Mouse (Mus musculus) heart, embryonic 12.5 days (tissue): ENCODE data around the gene Ica1. TPM values are rescaled to one million over a fixed set of nuclear protein-coding genes. Genes with fewer than 3 reads are reported as not detected.

Experiments used
- ATAC-seq: fragments of 200-750 bp; cut with Nextera tagmentation; 2 replicates; pipeline ENCODE4 v1.8.0; 2017; ENCODE audit warnings: moderate TSS enrichment, moderate library complexity; ENCODE audit not compliant: insufficient number of reproducible peaks, low FRiP score
- H3K27ac ChIP-seq: fragments of 300-500 bp; sonication (generic); 2 replicates; pipeline ENCODE4 v1.5.1; 2016; ENCODE audit warnings: mild to moderate bottlenecking, moderate library complexity; ENCODE audit not compliant: poor library complexity, severe bottlenecking
- H3K27me3 ChIP-seq: fragments of 300-500 bp; sonication (generic); replicated peaks from 2 replicates; pipeline ENCODE4 v1.6.1; 2016; ENCODE audit warnings: mild to moderate bottlenecking, moderate library complexity
- H3K36me3 ChIP-seq: fragments of 300-500 bp; sonication (generic); 2 replicates; pipeline ENCODE4 v1.6.1; 2016; ENCODE audit warnings: mild to moderate bottlenecking, moderate library complexity
- H3K4me1 ChIP-seq: fragments of 300-500 bp; sonication (generic); replicated peaks from 2 replicates; pipeline ENCODE4 v1.6.1; 2016; ENCODE audit warnings: mild to moderate bottlenecking
- H3K4me2 ChIP-seq: fragments of 300-500 bp; sonication (generic); 2 replicates; pipeline ENCODE4 v1.6.1; 2016; ENCODE audit warnings: mild to moderate bottlenecking, moderate library complexity
- H3K4me3 ChIP-seq: fragments of 300-500 bp; sonication (generic); 2 replicates; pipeline ENCODE4 v1.5.1; 2016; ENCODE audit warnings: mild to moderate bottlenecking
- H3K9ac ChIP-seq: fragments of 300-500 bp; sonication (generic); 2 replicates; pipeline ENCODE4 v1.6.1; 2016; ENCODE audit warnings: mild to moderate bottlenecking, moderate library complexity
- H3K9me3 ChIP-seq: fragments of 300-500 bp; sonication (generic); replicated peaks from 2 replicates; pipeline ENCODE4 v1.6.1; 2016; ENCODE audit warnings: mild to moderate bottlenecking, moderate library complexity
- WGBS: fragments of 180-500 bp; shearing (Covaris S2); methylation state at CpG from one replicate; pipeline ENCODE4 v1.1.7; 2016; 5-methylcytosine and 5-hydroxymethylcytosine counted together
- polyA plus RNA-seq: library from polyadenylated mRNA; unstranded; fragments of >200 nt; fragmentation: Nextera tagmentation; extraction: Ambion mirVana; gene quantifications from 2 replicates; pipeline ENCODE4 v1.2.1, GENCODE M21; 2016

Ica1 gene
- polyA plus RNA-seq, 1 experiment from 2014 or later, result 30.5 TPM

GRCm38 (mm10) chr6:8640863-8641262 lies 137.4 kb downstream of the Ica1 start:
- Histone ChIP-seq H3K27ac (no peak overlapping the region), H3K9me3 (no peaks in the 10 kb centered on the region), H3K4me2 (no peak overlapping the region), H3K27me3 (no peaks in the 10 kb centered on the region), H3K4me3 (no peak overlapping the region), H3K36me3 (peaks cover 20% of the 10 kb centered on the region), H3K9ac (no peak overlapping the region), H3K4me1 (no peaks in the 10 kb centered on the region)
- no peak for ATAC-seq
- 76% methylated on average over 5 of the region's 5 CpGs for WGBS

- ATAC-seq, result no peak
- no peak overlapping the region for H3K27ac ChIP-seq
- no peak overlapping the region for H3K9ac ChIP-seq
- H3K4me3 ChIP-seq, result no peak overlapping the region
- peaks cover 20% of the 10 kb centered on the region for H3K36me3 ChIP-seq
- no peak overlapping the region for H3K4me2 ChIP-seq
- 81% methylated on average over 2 of the region's 2 CpGs for WGBS
- no peaks in the 10 kb centered on the region for H3K4me1 ChIP-seq
- H3K27me3 ChIP-seq, result no peaks in the 10 kb centered on the region
- no peaks in the 10 kb centered on the region for H3K9me3 ChIP-seq
These were observed 138.8 kb downstream of the Ica1 start for GRCm38 (mm10) chr6:8639526-8639925.

DNA sequence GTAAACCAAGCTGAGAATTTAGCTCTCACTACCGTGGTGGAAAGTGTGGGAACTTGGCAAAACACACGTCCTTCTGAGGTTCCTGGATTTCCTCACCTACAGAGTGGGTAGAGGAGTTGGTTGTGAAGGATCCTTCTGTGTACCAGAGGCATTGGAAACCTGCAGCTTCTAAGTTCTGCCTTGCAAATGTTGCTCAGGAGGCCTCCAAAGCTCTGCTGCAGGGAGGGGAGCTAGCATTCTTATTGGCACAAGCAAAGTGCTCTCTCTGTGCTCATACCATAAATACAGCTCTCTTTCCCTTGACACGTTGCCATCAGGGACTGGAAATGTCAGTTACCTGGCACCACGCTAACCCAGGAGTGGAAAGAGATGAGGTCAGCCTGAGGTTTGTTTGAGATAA lies 139.4 kb downstream of the Ica1 start:
- H3K4me2 ChIP-seq, result no peak overlapping the region
- H3K4me3 ChIP-seq, result no peak overlapping the region
- ATAC-seq, result no peak
- H3K9me3 ChIP-seq, result no peaks in the 10 kb centered on the region
- 71% methylated on average over 4 of the region's 4 CpGs for WGBS
- no peaks in the 10 kb centered on the region for H3K27me3 ChIP-seq
- H3K4me1 ChIP-seq, result no peaks in the 10 kb centered on the region
- no peak overlapping the region for H3K9ac ChIP-seq
- no peak overlapping the region for H3K27ac ChIP-seq
- peaks cover 20% of the 10 kb centered on the region for H3K36me3 ChIP-seq

DNA sequence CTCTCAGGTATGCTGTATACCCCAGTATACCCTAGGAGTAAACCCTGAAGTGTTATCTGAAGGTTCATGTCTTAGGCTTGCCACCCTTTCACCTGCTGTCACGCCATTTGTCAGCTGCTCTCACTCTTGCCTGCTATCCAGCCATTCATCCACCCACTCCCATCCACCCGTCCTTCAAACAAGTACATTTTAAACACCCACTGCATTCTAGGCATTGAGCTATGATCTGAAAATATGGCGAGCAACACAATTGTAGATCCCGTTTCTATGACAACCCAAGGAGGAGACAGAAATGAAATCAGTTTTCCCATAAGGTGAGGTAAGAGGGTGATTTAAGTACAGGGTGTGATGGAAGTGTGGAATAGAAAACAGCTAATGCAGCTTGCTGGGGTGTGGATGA lies 140.2 kb downstream of the Ica1 start:
- Histone ChIP-seq H3K4me3 (no peak overlapping the region), H3K4me1 (no peaks in the 10 kb centered on the region), H3K9ac (no peak overlapping the region), H3K27me3 (no peaks in the 10 kb centered on the region), H3K36me3 (peaks cover 20% of the 10 kb centered on the region), H3K9me3 (no peaks in the 10 kb centered on the region), H3K4me2 (no peak overlapping the region), H3K27ac (no peak overlapping the region)
- no peak for ATAC-seq
- 81% methylated on average over 4 of the region's 4 CpGs for WGBS

DNA sequence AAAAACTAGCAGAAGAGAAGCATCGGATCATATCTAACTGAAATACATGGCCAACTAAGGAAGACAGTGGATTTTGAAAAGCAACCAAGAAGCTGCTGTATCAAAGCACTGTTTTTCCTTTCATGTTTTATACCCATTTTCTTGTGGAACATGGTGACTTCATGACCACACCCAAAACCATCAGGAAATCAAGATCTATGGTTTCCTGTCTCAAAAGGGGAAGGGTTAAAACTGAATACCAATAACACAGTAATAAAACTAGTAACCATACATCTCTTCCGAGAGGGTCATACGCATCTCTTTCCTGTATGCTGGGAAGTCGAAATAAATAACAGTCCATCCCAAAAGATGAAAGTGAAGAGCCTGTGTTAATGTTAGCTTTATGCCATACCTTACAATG lies 145.6 kb downstream of the Ica1 start:
- no peak for ATAC-seq
- H3K4me1 ChIP-seq, result peaks cover 8% of the 10 kb centered on the region; the same call in 1 of the 2 replicates
- no peak overlapping the region for H3K4me2 ChIP-seq
- no peak overlapping the region for H3K4me3 ChIP-seq
- no peaks in the 10 kb centered on the region for H3K27me3 ChIP-seq
- no peaks in the 10 kb centered on the region for H3K9me3 ChIP-seq
- H3K9ac ChIP-seq, result no peak overlapping the region
- H3K27ac ChIP-seq, result no peak overlapping the region
- peaks cover 5% of the 10 kb centered on the region for H3K36me3 ChIP-seq
- 85% methylated on average over 4 of the region's 4 CpGs for WGBS

- no peaks in the 10 kb centered on the region for H3K27me3 ChIP-seq
- peaks cover 8% of the 10 kb centered on the region; the same call in 1 of the 2 replicates for H3K4me1 ChIP-seq
- no peak overlapping the region for H3K4me3 ChIP-seq
- no peak overlapping the region for H3K27ac ChIP-seq
- no peak overlapping the region for H3K9ac ChIP-seq
- H3K4me2 ChIP-seq, result no peak overlapping the region
- 40% methylated on average over 5 of the region's 5 CpGs for WGBS
- H3K9me3 ChIP-seq, result no peaks in the 10 kb centered on the region
- no peak for ATAC-seq
- H3K36me3 ChIP-seq, result peaks cover 5% of the 10 kb centered on the region
These were observed 146.2 kb downstream of the Ica1 start for GRCm38 (mm10) chr6:8631986-8632632.

- WGBS, result 82% methylated on average over 8 of the region's 8 CpGs
These were observed 146.9 kb downstream of the Ica1 start for GRCm38 (mm10) chr6:8631362-8631761.

GRCm38 (mm10) chr6:8630531-8630930 lies 147.8 kb downstream of the Ica1 start:
- ATAC-seq, result no peak
- Histone ChIP-seq H3K4me3 (no peak overlapping the region), H3K4me1 (peaks cover 8% of the 10 kb centered on the region; the same call in 1 of the 2 replicates), H3K36me3 (no peaks in the 10 kb centered on the region), H3K4me2 (no peak overlapping the region), H3K9ac (no peak overlapping the region), H3K27ac (no peak overlapping the region), H3K27me3 (no peaks in the 10 kb centered on the region), H3K9me3 (no peaks in the 10 kb centered on the region)
- WGBS, result 59% methylated on average over 7 of the region's 7 CpGs

More at GRCm38 (mm10) chr6:8631362-8631761, 146.9 kb downstream of the Ica1 start:
- H3K36me3 ChIP-seq, result peaks cover 2% of the 10 kb centered on the region
- H3K27me3 ChIP-seq, result no peaks in the 10 kb centered on the region
- ATAC-seq, result no peak
- H3K9me3 ChIP-seq, result no peaks in the 10 kb centered on the region
- no peak overlapping the region for H3K4me3 ChIP-seq
- H3K27ac ChIP-seq, result no peak overlapping the region
- peaks cover 8% of the 10 kb centered on the region; the same call in 1 of the 2 replicates for H3K4me1 ChIP-seq
- H3K9ac ChIP-seq, result no peak overlapping the region
- H3K4me2 ChIP-seq, result no peak overlapping the region

DNA sequence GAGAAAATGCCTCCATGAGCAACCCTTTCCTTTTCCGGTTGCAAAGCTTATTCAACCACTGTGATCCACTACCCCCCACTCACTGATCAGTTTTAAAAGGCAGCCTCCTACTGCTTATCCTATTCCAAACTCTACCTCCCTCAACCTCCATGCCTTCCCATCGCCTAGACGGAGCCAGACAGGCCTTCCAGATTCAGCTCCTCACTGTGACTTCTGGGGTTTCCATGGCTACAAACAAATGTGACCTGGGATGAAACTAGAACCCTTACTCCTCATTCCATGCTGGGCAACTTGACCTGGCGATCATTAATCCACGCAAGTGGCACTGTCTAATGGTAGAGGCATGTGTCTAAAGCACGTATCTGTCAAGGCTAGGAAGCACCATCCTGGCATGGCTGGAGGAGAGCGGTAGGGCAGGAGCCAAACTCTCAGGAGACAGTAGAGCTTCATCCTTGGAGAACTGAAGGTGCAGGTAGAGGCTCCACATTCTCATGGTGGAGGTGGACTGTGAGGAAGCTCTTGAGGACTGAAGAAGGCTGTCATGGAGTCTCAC lies 149.5 kb downstream of the Ica1 start:
- Histone ChIP-seq H3K27ac (no peak overlapping the region), H3K4me1 (peaks cover 8% of the 10 kb centered on the region; the same call in 1 of the 2 replicates), H3K27me3 (no peaks in the 10 kb centered on the region), H3K4me3 (no peak overlapping the region), H3K36me3 (no peaks in the 10 kb centered on the region), H3K9me3 (no peaks in the 10 kb centered on the region), H3K9ac (no peak overlapping the region), H3K4me2 (no peak overlapping the region)
- WGBS, result 83% methylated on average over 7 of the region's 7 CpGs
- no peak for ATAC-seq

DNA sequence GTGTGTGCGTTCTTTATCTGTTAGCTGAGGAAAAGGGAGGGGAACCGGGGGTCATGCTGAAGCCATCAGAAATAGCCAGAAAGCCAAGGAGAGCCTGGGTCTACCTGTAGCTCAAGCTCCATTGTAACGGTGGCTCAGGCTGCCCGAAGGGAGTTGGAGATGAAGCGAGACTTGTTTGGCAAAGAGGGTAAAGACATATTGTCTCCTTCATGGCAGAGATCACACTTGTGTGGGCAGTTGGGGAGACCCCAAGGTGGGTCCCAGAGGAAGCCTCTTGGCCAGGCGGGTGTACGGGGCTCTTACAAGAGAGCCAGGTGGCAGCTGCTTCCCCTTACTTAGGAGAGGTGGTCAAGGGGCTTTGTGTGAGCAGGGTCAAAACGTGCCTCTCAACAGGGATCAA lies 150.1 kb downstream of the Ica1 start:
- Histone ChIP-seq H3K4me2 (no peak overlapping the region), H3K4me1 (peaks cover 8% of the 10 kb centered on the region; the same call in 1 of the 2 replicates), H3K4me3 (no peak overlapping the region), H3K9me3 (no peaks in the 10 kb centered on the region), H3K27me3 (no peaks in the 10 kb centered on the region), H3K36me3 (no peaks in the 10 kb centered on the region), H3K9ac (no peak overlapping the region), H3K27ac (no peak overlapping the region)
- no peak for ATAC-seq
- WGBS, result 79% methylated on average over 8 of the region's 8 CpGs

DNA sequence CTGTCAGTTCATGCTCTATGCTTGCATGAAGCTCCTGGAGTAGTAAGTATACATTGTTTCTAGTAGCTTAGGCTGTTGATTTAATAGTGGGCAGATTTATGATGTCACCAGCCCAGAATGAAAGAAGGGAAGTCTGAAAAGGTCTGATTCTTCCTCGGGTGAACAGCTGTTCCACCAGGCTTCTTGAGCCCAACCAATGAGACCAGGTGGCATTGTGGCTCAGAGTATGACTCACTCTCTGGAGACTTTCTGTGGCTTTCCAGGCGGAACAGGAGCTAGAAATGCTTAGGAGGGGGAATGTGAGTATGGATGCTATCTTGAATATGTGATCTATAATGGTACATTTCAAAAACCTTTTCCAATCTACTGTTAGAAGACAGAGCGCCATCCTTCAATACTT lies 155.2 kb downstream of the Ica1 start:
- WGBS, result 70% methylated on average over 3 of the region's 3 CpGs
- H3K9ac ChIP-seq, result no peak overlapping the region
- no peaks in the 10 kb centered on the region for H3K27me3 ChIP-seq
- H3K4me1 ChIP-seq, result peaks cover 7% of the 10 kb centered on the region; the same call in 1 of the 2 replicates
- no peak for ATAC-seq
- no peak overlapping the region for H3K27ac ChIP-seq
- H3K4me2 ChIP-seq, result no peak overlapping the region
- 0 out of 2 replicates have a peak, but pooled peaks cover 2% of the 10 kb centered on the region for H3K9me3 ChIP-seq
- no peak overlapping the region for H3K4me3 ChIP-seq
- no peaks in the 10 kb centered on the region for H3K36me3 ChIP-seq
